Mouse (Mus musculus) limb, embryonic 11.5 days (tissue): ENCODE measurements around the gene Cd3d. TPM values are rescaled to one million over a fixed set of nuclear protein-coding genes. Genes with fewer than 3 reads are reported as not detected.

Experiments
- ATAC-seq: fragments of 200-750 bp; cut with Nextera tagmentation; 2 replicates; pipeline ENCODE4 v1.8.0; 2017; ENCODE audit warnings: low read depth; ENCODE audit not compliant: insufficient number of reproducible peaks, low FRiP score, low TSS enrichment
- DNase-seq: peaks from one replicate; pipeline ENCODE4 v3.0.0-alpha.2; 2015; ENCODE audit warnings: low spot score
- H3K27ac ChIP-seq: fragments of 300-500 bp; sonication (generic); replicated peaks from 2 replicates; pipeline ENCODE4 v1.5.1; 2014; ENCODE audit warnings: low read depth, mild to moderate bottlenecking, low read length
- H3K27me3 ChIP-seq: fragments of 300-500 bp; sonication (generic); 2 replicates; pipeline ENCODE4 v1.6.1; 2014; ENCODE audit warnings: mild to moderate bottlenecking, low read length, mixed read lengths; ENCODE audit not compliant: control insufficient read depth, insufficient read depth
- H3K36me3 ChIP-seq: fragments of 300-500 bp; sonication (generic); 2 replicates; pipeline ENCODE4 v1.6.1; 2014; ENCODE audit warnings: mild to moderate bottlenecking, low read length, moderate library complexity, mixed read lengths; ENCODE audit not compliant: control insufficient read depth, insufficient read depth
- H3K4me1 ChIP-seq: fragments of 300-500 bp; sonication (generic); 2 replicates; pipeline ENCODE4 v1.6.1; 2014; ENCODE audit warnings: low read length, mixed read lengths; ENCODE audit not compliant: control insufficient read depth, insufficient read depth
- H3K4me2 ChIP-seq: fragments of 300-500 bp; sonication (generic); 2 replicates; pipeline ENCODE4 v1.6.1; 2014; ENCODE audit warnings: low read depth, mild to moderate bottlenecking, moderate library complexity; ENCODE audit not compliant: severe bottlenecking
- H3K4me3 ChIP-seq: fragments of 300-500 bp; sonication (generic); 2 replicates; pipeline ENCODE4 v1.5.1; 2014; ENCODE audit warnings: low read depth, low read length
- H3K9ac ChIP-seq: fragments of 300-500 bp; sonication (generic); 2 replicates; pipeline ENCODE4 v1.6.1; 2014; ENCODE audit warnings: mild to moderate bottlenecking, low read length
- H3K9me3 ChIP-seq: fragments of 300-500 bp; sonication (generic); 2 replicates; pipeline ENCODE4 v1.6.1; 2016; ENCODE audit warnings: low read length; ENCODE audit not compliant: control insufficient read depth
- WGBS: fragments of 180-500 bp; shearing (Covaris S2); extraction: QIAGEN DNeasy Blood & Tissue Kit; methylation state at CpG from one replicate; pipeline ENCODE4 v1.1.7; 2014; 5-methylcytosine and 5-hydroxymethylcytosine counted together
- polyA plus RNA-seq: library from polyadenylated mRNA; unstranded; fragments of >200 nt; fragmentation: Nextera tagmentation; extraction: Ambion mirVana; gene quantifications from 2 replicates; pipeline ENCODE4 v1.2.1, GENCODE M21; 2014

Gene Cd3d
- polyA plus RNA-seq, 1 experiment from 2014 or later = not detected

DNA sequence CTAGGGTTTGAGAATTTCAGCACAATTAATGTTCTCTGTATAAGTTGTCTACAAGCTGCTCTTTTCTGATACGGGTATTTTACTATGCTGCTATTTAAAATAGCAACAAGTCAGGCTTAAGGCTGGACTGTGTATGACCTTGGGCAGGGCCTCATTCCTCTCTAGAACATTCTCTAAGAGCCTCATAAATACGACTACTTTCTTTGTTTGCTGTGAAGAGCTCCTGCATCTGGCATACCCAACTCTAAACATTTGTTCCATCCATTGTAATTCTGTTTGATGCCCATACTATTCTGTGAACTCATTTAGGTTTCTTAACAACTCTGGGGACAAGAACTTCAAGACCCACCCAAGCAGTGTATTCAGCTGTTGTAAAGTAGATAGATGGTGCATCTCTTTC, 1.4 kb downstream of the Cd3d start:
- H3K9me3 ChIP-seq = no peaks in the 10 kb centered on the region
- H3K4me2 ChIP-seq = no peak overlapping the region
- H3K36me3 ChIP-seq = no peaks in the 10 kb centered on the region
- H3K27ac ChIP-seq = no peak overlapping the region
- ATAC-seq (no peak), DNase-seq (no peak)
- 81% methylated on average over 2 of the region's 2 CpGs for WGBS
- no peaks in the 10 kb centered on the region for H3K27me3 ChIP-seq
- H3K4me1 ChIP-seq = no peaks in the 10 kb centered on the region
- H3K4me3 ChIP-seq = no peak overlapping the region
- no peak overlapping the region for H3K9ac ChIP-seq

DNA sequence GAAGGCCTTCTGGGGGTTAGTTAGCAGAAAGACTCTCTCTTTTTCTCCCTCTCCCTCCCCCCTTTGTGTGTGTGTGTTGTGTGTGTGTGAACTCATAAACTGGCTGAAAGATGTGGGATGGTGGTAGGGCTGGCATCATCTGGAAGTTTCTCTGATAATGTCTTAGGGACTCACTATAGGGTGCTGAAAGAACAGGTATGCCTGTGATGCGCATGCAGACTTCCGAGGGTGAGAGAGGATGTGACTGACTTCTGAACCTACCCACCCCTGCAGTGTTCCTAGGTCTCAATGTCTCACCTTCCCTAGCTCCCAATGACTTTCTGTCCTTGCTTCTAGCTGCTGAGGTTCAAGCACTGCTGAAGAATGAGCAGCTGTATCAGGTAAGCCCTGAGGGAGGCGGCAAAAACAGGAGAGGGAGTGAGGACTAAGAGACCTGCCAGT, 4.2 kb downstream of the Cd3d start:
- Histone ChIP-seq H3K4me3 (no peak overlapping the region), H3K9ac (no peak overlapping the region), H3K4me2 (no peak overlapping the region), H3K9me3 (no peaks in the 10 kb centered on the region), H3K27me3 (no peaks in the 10 kb centered on the region), H3K4me1 (no peaks in the 10 kb centered on the region), H3K36me3 (no peaks in the 10 kb centered on the region), H3K27ac (no peak overlapping the region)
- 85% methylated on average over 3 of the region's 3 CpGs for WGBS
- no peak for ATAC-seq
- no peak for DNase-seq

DNA sequence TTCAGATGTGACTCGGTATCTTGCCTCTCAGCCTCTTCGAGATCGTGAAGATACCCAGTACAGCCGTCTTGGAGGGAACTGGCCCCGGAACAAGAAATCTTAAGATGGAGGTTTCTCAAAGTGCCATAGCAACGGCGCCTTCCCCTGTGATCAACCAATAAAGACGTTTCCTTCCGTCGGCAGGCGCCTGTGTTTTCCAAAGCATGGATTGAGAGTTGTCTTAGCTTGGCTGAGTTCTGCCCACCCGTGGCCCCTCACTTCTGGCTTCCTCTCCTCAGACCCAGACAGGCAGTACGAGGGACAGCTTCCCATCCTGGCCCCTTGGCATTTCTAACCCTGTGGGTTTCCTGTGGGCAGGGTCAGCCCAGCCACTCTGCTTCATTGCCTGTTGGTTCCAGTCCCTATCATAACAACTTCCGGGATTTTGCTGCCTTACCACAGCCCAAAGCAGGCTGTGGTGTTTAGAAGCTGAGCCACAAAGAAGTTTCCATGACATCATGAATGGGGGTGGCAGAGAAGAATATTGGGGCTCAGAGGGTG, 4.7 kb downstream of the Cd3d start:
- 69% methylated on average over 14 of the region's 14 CpGs for WGBS
- Histone ChIP-seq H3K4me2 (no peak overlapping the region), H3K4me1 (no peaks in the 10 kb centered on the region), H3K9ac (no peak overlapping the region), H3K27ac (no peak overlapping the region), H3K27me3 (no peaks in the 10 kb centered on the region), H3K9me3 (no peaks in the 10 kb centered on the region), H3K4me3 (no peak overlapping the region), H3K36me3 (no peaks in the 10 kb centered on the region)
- no peak for ATAC-seq
- no peak for DNase-seq

DNA sequence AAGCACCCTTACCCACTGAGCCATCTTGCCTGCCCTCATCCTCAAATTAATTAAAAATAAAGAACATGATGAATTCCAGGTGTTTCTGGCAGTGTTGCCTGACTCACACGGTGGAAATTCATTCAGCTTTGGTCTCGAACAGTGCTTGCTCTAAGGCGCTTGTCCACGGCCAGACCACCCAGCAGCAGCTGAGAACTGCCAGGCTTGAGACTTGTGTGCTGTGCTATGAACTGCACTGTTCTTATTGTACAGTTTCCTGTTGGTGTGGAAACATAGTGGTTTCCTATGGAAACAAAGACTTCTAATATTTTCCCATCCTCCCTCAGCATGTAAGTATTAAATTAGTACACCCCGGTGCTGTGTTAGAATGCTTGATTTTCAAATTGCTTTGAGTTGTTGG, 5.4 kb downstream of the Cd3d start:
- whole genome bisulfite sequencing = 43% methylated on average over 5 of the region's 5 CpGs
- ATAC-seq = no peak

DNA sequence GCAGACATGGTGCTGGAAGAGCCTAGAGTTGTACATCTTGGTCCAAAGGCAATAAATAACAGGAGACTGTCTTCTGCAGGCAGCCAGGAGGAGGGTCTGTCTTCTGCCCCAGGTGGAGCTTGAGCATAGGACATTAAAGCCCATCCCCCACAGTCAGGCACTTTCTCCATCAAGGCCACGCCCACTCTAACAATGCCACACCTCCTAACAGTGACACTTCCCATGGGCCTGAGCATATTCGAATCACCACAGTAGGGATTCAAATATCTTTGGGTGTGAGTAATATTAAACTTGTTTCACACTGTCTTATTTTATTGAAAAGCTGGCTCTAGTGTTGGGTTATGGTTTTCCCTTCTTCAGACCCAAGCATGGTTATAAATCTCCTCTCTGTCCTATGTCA, 10.2 kb downstream of the Cd3d start:
- Histone ChIP-seq H3K4me1 (no peaks in the 10 kb centered on the region), H3K4me3 (no peak overlapping the region), H3K27ac (no peak overlapping the region), H3K4me2 (no peak overlapping the region), H3K27me3 (no peaks in the 10 kb centered on the region), H3K9ac (no peak overlapping the region), H3K9me3 (no peaks in the 10 kb centered on the region), H3K36me3 (no peaks in the 10 kb centered on the region)
- ATAC-seq (no peak), DNase-seq (no peak)
- WGBS = 82% methylated on average over 2 of the region's 2 CpGs

More for the DNA sequence above, 5.4 kb downstream of the Cd3d start:
- DNase-seq = peak; percentile 23
- H3K4me2 ChIP-seq = no peak overlapping the region
- H3K9ac ChIP-seq = no peak overlapping the region
- H3K36me3 ChIP-seq = no peaks in the 10 kb centered on the region
- no peaks in the 10 kb centered on the region for H3K27me3 ChIP-seq
- no peak overlapping the region for H3K27ac ChIP-seq
- H3K4me3 ChIP-seq = no peak overlapping the region
- H3K4me1 ChIP-seq = no peaks in the 10 kb centered on the region
- no peaks in the 10 kb centered on the region for H3K9me3 ChIP-seq

DNA sequence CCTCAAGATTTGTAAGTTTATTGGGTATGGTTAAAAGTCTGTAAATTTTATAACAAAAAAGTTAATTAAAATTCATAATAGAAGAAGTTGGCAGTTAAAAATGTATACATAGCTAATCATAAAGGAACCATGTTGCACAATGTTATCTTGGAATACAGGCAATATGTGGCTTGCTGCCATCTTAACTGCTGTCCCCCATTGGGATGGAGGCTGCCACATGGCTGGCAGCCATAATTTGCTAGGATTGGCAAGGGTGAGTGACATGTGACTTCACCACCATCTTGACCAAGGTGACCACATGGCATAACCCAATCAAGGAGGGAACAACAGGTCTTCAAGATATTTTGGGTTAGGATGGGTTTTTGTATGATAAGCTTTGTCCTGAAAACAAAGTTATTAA, 10.7 kb downstream of the Cd3d start:
- ATAC-seq (no peak), DNase-seq (no peak)
- H3K4me1 ChIP-seq = no peaks in the 10 kb centered on the region
- no peaks in the 10 kb centered on the region for H3K27me3 ChIP-seq
- H3K4me3 ChIP-seq = no peak overlapping the region
- no peak overlapping the region for H3K27ac ChIP-seq
- no peak overlapping the region for H3K9ac ChIP-seq
- H3K4me2 ChIP-seq = no peak overlapping the region
- H3K36me3 ChIP-seq = no peaks in the 10 kb centered on the region
- no peaks in the 10 kb centered on the region for H3K9me3 ChIP-seq

DNA sequence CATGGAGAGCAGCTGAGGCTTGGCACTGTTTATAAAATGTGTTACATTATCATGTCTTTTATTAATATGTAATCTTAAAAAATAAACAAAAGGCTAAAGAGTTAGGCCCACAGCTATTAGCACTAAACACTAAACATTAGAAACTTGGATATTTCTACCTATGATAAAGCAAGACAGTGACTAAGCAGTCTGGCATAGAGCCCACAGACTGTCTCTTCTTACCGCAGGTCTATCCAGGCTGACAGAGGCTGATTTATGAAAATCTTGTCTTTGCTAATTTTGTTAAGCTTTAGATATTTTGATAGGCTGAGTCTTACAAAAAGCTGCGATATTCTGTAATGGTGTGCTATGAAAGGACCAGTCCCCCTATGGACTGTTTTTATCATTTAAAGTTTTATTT, 11.7 kb downstream of the Cd3d start:
- ATAC-seq (no peak), DNase-seq (no peak)
- WGBS = 91% methylated on average over 2 of the region's 2 CpGs
- H3K4me2 ChIP-seq = no peak overlapping the region
- no peaks in the 10 kb centered on the region for H3K36me3 ChIP-seq
- no peaks in the 10 kb centered on the region for H3K9me3 ChIP-seq
- no peaks in the 10 kb centered on the region for H3K4me1 ChIP-seq
- no peaks in the 10 kb centered on the region for H3K27me3 ChIP-seq
- no peak overlapping the region for H3K4me3 ChIP-seq
- H3K9ac ChIP-seq = no peak overlapping the region
- H3K27ac ChIP-seq = no peak overlapping the region

DNA sequence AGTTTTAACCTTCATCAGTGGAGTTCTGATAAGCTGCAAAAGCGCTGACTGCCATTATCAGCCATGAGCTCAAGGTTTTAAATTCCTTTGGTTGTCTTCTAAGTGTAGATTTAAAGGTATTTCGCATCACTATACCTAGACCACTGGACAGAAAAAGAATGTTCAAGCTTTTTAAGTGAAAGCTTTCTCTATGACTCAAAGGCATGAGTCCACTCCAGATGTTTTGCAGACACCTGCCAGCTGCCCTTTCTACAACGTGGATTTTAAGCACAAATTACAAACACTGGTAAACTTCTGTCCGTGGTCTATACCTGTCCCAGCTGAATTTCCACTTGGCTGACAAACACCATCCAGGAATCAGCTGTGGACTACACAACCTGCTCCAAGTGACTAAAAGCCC, 13.4 kb downstream of the Cd3d start:
- Histone ChIP-seq H3K27ac (no peak overlapping the region), H3K4me2 (no peak overlapping the region), H3K4me3 (no peak overlapping the region), H3K27me3 (no peaks in the 10 kb centered on the region), H3K9me3 (no peaks in the 10 kb centered on the region), H3K4me1 (no peaks in the 10 kb centered on the region), H3K9ac (no peak overlapping the region), H3K36me3 (no peaks in the 10 kb centered on the region)
- DNase-seq (no peak), ATAC-seq (no peak)
- 81% methylated on average over 4 of the region's 4 CpGs for WGBS

DNA sequence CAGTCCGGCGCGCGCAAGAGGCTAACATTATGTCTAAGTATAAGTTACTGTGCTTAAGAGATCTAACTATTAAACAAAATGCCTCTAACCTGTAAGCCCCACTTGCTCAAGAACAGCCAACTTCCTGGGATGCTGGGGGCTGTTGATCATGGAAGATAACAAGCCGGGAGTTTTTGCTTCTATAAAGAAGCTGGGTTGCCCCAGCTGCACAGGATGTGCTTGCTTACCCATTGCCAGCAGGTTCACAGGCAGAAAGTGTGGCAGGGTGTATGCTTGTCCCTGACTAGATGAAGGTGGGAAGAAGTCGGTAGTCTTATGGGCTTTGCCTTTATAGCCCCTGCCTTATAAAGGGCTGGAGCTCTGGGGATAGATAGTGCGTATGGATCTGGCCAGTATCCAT, 15.0 kb downstream of the Cd3d start:
- Histone ChIP-seq H3K9me3 (no peaks in the 10 kb centered on the region), H3K27me3 (no peaks in the 10 kb centered on the region), H3K4me1 (no peaks in the 10 kb centered on the region), H3K36me3 (no peaks in the 10 kb centered on the region), H3K27ac (no peak overlapping the region), H3K4me2 (no peak overlapping the region), H3K9ac (no peak overlapping the region), H3K4me3 (no peak overlapping the region)
- 97% methylated on average over 7 of the region's 7 CpGs for WGBS
- no peak for ATAC-seq
- no peak for DNase-seq
